Mouse (Mus musculus): ENCODE measurements around the gene Abcb9.
A peak's percentile ranks its signal among the peaks of the same experiment; 100 is the strongest.

Gene Abcb9

DNA sequence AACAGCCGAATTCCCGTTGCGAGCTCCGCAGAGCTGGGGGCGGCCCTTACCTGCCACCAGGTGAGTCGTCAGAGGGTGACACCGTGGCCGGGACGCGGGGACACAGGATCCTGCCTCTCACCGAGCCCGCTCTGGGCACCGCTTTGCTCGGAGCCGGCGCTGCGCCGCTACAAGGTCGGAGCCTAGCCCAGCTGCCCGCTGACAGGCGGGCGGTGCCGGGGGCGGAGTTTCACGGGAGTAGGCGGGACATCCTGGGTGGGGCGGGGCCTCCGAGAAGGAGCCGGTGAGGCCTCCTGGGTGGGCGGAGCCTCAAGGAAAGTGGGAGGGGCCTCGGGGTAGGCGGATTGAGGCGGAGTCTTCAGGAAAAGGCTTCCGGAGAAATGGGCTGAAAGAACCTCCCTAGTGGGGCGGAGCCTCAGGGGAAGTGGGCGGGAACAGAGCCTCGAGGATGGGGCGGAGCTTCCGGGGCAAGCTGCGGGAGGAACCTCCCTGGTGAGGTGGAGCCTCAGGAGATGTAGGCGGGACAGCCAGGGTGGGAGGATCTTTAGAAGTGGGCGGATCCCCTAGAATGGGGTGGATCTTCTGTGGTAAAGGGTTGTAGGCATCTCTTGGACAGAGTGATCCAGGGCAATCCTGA lies at the start of gene Abcb9:
Gene Abcb9 (minus strand): TSS at position 203 of the 637 bp plus-strand sequence.
- DNase-seq (ENCODE audit: low spot score): peak; percentile 94

DNA sequence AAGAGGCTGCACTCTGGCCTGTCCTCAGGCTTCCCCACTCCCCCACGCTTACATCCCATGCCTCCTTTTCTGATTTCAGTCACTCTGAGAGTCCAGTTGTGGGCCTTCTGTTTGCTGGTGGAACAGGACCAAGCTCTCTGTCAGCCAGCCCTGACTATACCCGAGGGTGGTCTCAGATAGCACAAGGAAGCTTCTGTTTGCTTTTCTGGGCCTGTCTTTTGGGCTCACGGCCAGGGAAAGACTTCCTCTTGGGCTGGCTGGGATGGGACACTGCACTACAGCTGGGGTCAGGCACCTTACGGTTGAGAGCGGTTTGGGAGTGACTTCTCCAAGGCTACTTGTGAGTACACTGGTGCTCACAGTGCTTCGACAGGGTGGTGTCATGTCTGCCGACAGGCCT lies 42.5 kb upstream of the Abcb9 start:
- no peak for DNase-seq (ENCODE audit: low spot score)

DNA sequence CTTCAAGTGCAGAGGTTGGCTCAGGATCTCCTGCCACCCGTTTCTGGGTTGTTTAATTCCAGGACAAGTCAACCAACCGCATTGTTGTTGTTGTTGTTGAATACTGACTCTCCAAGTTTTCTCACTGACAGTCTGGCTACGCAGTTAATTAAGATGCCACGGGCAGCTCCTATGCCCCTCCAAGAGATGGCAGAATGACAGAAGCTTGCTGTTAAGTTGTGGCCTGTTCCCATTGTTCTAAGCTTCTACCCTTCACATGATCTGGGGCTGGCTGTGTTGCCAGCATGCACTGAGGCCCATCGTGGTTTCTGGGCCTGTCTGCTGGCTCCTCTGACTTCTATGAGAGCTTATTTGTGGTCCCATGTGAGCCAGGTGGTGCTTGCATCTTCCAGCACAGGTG lies 38.7 kb upstream of the Abcb9 start:
- no peak for DNase-seq (ENCODE audit: low spot score)

DNA sequence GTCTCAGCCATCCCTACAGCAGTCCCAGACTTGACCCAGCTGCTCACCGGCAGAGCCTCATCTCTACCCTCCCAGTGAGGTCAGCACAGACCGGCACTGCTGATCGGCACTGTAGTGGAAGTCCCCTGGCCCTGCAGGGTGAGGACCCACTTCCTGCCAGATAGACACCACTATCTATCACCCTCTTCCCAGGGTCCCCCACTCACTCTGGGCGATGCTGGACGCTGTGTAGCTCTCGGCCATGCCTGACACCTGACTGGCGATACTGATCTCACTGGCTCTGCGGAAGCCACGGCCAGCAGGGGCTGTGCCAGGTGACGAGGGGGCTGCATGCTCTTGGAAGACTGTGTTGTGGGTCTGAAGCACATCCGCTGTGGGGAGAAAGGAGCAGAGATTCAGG lies 29.5 kb upstream of the Abcb9 start:
- no peak for DNase-seq (ENCODE audit: low spot score)

DNA sequence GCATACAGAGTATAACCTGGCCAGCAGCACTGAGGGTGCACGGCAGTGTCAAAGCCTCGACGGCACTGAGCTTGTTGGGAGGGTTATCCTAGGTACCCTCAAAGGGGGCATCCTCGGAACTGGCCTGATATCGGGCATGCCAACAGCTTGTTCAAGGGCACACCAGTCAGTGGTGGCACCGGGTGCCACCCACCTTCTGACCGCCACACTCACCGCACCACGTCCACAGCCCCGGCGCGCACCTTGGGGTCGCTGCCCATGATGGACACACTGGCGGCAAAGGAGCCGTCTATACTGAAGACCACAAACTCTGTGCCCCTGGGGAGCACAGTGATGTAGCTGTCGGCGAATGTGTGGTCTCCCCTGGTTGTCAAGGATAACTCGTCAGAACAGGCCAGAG lies 26.8 kb upstream of the Abcb9 start:
- DNase-seq (ENCODE audit: low spot score): no peak

DNA sequence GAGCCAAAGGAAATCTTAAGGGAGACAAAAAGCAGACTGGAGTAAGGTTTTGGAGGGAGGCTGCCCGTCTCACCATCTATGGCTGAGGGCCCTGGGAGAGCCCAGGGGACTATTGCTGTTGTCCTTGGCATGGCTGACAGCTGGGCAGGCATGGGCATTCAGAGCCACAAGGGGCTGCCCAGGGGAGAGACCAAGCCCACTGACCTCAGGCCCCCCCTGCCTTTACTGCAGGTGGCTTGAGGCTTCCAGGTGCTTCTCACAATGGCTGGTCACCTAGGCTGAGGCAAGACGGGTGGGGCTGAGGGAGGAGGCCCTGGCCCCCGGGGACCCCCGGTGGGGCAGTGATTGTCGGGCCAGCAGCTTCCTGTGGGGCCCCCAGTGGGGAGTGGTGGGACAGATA lies 23.6 kb upstream of the Abcb9 start:
- DNase-seq (ENCODE audit: low spot score): no peak

DNA sequence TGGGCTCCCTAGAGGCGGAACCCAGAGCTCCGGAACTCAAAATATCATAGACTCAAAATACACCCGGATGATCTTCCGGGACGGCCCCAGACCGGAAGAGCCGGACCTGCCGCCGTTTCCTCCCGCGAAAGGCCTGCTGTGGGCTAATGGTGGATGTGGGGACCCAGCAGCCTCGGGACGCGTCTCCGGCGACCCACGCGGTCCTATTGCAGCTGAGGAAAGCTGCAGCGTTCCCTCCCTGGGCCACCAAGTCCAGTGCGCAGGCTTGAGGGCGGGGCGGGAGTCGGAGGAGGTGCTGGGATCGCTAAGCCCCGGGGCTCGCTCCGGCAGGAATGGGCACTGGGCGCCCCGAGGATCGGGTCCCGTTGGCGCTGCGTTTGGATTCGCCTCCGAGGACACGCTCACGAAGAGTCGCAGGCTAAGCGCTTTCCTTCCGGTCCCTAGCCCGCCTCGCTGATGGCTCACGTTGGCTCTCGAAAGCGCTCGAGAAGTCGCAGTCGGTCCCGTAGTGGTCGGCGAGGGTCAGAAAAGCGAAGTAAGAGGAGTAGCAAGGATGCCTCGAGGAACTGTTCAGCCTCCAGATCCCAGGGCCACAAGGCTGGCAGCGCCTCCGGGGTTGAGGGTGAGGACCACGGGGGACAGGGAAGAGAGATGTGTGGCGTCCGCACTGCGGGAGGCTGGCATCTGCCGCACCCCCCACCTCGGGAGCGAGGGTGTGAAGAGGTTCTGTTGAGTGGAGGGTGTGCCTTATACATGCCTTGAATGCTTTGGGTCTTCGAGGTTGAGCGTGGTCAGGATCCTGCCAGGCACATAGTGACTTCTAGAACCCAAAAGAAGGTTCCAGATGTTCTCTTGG lies 20.6 kb upstream of the Abcb9 start, which contains the start of gene Arl6ip4:
Gene Arl6ip4 (plus strand): TSS at position 100 of the 856 bp plus-strand sequence.
- peak; percentile 64 for DNase-seq (ENCODE audit: low spot score)

DNA sequence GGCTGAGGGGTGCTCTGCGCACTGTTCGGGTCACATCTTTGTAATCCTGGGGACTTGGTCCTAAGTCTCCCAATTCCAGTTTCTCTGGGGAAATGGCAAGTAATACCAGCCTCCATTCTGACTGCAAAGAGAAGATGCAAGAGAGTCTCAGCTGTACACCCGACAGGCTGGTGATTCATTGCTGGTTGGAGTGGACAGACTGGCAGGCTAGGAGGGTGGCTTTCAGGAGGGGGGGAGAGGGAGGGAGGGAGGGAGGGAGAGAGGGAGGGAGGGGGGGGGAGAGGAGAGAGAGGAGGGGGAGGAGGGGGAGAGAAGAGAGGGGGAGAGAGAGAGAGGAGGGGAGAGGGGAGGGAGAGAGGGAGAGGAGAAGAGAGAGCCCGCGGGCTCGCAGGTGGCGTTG lies 19.9 kb upstream of the Abcb9 start:
- DNase-seq (ENCODE audit: low spot score): no peak

DNA sequence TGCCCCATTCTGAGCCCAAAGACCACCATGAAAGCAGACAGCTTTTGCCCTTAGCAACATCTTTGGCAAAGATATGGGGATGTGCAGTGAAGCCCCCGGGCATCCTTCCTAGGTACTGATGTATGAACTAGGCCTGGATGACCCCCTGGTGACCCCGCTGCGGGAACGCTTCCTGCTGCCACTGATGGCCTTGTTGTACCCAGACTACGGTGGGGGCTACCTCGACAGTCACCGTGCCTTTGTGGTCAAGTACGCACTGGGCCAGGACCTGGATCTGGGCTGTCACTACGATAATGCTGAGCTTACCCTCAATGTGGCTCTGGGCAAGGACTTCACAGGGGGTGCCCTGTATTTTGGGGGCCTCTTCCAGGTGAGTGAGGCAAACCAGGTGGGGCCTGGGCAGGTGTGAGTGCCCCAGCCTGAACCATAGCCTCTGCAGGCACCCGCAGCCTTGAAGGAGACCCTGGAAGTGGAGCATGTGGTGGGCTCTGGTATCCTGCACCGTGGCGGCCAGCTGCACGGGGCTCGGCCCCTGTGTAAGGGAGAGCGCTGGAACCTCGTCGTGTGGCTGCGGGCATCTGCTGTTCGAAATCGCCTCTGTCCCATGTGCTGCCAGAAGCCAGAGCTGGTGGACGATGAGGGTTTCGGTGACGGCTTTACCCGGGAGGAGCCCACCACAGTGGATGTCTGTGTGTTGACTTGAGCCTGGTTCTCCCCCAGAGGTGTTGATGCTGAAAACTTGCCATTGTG lies 18.9 kb upstream of the Abcb9 start:
- no peak for DNase-seq (ENCODE audit: low spot score)

DNA sequence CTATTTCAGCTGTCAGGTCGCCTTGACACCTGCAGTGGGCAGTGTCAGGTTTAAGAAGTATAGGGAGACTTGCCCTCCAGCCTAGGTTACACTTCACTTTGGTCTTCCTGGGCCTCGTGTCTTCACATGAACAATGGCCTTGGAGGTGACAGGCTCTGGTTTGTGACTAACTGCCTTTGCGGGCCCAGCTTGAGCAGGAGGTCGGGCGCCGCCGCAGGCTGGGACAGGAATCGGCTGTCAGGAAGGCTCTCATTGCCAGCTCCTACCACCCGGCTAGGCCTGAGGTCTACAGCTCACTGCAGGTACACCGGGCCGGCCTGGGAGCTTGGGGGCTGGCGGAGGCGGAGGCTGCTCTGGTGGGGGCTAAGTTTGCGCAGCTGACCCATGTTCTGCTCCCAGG lies 17.4 kb upstream of the Abcb9 start:
- DNase-seq (ENCODE audit: low spot score): peak; percentile 65

DNA sequence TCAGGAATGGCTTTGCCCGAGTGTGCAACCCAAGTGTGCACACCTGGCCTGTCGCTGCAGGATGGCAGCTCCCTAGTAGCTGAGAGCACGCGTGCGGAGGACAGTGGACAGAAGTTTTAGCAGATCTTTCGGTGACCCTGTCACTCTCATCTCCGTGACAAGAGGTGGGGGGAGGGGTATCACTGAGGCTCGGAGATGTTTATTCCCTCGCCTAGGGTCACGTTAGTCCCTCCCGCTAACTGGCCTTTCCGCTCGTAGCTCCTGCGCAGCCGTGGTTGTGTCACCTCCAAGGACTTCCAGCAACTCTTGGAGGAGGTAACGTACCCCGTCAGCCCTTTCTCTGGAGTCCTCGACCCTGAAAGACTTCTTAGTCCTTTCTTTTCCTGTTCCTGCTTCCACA lies 16.9 kb upstream of the Abcb9 start:
- no peak for DNase-seq (ENCODE audit: low spot score)

DNA sequence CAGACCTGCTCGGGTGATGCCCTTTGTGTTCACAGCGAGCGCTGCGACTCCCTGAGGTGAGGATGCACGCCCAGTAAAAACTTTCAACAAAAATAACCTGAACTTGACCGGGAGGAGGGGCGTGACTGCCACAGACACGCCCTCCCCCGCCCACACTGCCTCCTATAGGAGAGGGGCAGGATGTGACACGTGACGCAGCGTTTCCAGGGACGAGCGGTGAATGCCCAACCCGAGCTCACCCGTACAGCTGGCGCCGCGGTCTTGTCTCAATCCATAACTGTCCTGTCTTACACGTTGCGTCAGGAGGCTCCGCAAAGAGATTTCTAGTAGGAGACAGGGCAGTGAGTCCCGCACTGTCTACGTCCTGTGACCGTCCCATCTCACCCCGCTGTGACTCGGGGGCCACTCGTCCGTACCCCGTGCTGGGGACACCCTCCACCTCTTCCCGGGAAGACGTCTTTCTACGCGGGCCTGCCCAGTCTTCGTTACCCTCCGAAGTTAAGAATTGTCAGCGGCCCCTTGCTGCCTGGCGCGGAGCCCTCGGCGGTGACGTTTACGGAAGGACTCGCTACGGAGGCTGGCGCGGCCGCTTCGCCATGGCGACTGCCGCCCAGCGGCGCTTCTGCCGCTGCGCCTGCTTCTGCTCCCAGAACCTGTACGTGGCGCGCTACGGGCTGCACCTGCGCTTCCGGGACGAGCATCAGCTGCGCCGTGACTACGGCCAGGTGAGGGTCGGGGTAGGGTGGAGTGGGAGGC lies 16.3 kb upstream of the Abcb9 start, which contains the start of gene Ogfod2:
Gene Ogfod2 (plus strand): TSS at position 556 of the 756 bp plus-strand sequence.
- DNase-seq (ENCODE audit: low spot score): peak; percentile 95

DNA sequence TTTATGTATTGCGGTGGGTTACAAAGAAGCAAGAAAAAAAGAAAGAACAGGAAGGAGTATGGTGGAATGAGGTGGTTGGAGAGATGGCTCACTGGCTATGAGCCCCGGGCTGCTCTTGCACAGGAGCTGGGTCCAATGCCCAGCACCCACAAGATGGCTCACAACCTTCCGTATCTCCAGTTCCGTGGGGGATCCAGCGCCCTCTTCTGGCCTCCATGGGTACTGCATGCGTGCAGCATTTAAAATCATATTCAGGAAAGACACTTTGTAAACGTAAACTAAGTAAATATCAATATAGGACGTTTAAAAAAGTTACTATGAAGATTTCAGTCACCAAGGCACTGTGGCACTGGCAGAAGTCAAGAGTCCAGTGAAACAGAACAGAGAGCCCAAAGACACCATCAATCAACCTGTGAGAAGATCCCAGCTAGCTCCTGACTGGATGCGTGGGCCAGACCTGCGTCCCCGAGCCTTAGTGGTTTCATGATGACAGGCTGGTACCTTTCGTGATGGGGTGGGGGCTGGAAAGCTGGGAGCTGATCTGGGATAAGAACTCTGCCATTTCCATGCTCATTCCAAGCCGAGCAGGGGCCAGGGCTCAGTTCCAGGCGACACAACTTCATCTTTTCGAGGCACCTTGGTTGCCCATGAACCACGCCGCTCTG lies 15.6 kb upstream of the Abcb9 start:
- peak; percentile 61 for DNase-seq (ENCODE audit: low spot score)

DNA sequence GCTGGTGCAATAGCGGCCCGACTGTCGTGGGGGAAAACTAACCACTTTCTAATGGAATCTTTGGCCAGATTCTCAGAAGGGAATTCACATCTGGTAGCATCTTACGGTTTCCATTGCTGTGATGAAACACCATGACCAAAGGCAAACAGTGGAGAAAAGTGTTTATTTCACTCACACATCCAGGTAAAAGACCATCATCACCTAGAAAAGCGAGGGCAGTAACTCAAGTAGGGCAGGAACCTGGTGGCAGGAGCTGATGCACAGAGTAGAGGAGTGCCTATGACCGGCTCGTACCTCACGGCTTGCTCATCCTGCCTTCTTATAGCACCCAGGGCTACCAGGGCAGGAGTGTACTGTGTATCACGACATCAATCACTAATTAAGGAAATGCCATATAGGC lies 8.0 kb upstream of the Abcb9 start:
- no peak for DNase-seq (ENCODE audit: low spot score)

DNA sequence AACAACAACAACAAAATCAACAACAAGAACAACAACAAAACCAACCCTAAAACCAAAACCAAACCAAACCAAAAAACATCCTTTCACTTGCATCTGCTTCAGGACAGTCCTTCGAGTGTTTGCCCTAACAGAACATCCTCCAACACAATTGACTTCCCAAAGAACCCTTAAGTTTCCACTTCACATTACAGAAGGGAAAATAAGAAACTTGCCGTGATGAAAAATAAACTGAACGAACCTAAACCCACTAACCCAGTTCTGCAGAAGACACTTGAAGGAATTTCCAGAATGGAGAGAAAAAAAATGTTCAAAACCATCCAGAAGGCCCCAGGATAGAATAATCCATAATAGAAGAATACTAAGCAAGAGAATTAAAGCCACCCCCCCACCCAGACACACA lies 7.4 kb upstream of the Abcb9 start:
- no peak for DNase-seq (ENCODE audit: low spot score)

DNA sequence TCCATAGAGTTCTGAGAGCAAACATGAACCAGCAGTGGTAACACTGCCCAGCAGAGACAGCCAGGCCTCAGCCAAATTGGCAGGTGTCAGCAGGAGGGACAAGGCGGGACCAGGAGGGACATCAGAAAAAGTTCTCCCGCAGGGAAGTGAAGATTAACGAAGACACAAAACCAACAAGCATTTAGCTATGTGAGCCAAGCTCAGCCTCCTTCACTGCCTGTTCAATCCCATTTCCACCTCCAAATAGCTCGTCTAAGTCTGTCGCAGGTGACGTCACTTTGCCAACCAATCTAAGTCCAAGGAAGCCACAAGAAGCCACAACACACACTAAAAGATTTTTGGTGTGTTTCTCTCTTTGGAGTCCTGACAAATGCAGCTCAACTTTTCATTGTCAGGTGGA lies 6.7 kb upstream of the Abcb9 start:
- no peak for DNase-seq (ENCODE audit: low spot score)

DNA sequence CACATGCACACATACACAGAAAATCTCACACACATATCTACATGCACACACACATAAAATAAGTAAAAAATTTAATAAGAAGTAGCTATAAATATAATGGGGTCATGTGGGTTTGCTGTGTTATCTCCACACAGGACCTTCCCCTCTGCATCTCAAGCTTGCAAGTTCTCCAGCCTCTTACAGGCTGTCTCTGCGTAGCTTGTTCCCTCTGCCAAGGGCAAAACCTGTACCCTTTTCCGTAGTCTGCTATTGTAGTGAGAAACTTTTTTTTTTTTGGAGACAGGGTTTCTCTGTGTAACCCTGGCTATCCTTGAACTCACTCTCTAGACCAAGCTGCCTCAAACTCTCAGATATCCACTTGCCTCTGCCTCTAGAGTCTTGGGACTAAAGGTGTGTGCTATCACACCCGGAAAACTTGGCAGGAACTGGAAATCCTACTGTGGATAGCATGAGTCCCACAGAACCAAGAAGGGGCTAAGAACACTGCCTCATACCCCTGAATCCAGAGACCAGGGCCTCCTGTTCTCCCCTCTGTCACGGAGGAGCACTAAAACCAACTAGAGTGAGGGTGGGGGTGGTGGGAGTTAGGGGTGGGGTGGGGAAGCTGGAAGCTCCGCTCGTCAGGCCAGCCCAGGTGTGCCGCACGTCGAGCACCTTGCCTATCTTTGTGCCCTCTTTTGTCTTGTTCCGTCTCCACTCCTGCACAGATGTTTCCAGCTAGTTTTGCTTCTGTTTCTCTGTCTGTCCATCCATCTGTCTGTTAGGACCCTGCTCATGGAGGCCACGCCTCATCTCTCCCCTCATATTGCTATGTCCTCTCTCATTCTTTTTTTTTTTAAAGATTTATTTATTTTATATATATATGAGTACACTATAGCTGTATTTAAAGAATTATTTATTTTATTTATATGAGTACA lies 4.8 kb upstream of the Abcb9 start:
- no peak for DNase-seq (ENCODE audit: low spot score)

DNA sequence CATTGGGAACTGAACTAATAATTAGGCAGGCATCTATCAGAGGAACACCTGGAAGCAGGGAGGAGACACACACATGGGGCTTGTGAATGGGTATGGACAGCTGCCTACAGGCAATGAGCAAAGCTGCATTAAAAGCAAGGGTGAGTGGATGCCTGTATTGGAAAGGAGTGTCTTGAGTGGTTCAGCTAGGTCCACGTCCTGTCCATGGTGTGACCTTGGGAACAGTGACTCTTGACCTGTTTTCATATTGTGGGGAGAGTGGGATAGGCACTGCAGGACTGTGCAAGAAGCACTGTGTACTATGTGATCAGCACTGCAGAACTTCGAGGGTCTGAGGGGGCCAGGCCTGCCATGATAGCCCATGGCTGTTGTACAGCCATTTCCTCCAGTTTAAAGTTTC lies 3.3 kb upstream of the Abcb9 start:
- DNase-seq (ENCODE audit: low spot score): no peak

DNA sequence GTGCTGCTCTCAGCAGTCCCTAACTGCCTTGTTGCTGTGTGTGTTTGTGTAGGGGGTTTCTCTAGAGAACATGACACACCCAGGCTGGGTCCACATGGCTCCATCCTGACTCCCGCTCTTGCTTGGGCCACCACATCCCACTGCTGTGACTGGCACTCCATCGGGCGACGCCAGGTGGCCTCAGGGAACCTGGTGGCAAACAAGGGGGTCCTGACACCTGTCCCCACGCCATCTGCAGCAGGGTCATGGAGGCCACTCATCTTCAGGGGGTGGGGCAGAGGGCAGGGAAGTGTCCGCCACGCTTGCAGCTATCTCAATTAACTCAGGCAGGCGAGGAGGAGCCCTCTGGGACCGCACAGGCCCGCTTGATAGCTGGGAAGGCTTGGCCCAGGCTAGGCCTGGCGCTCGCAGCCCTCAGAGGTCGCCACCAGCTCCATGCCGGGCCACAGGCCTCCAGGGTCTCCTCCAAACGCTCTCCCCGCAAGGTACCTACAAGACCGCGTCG lies 469 bp downstream of the Abcb9 start:
- no peak for DNase-seq (ENCODE audit: low spot score)

Measured in T-cell, adult 2 months (primary cell).